Mouse (Mus musculus): Measurements from ENCODE around the gene Usp36. TPM values are rescaled to one million over a fixed set of nuclear protein-coding genes. Genes with fewer than 3 reads are reported as not detected.

The Usp36 gene
- polyA plus RNA-seq (2012; rRNA removed): 10.8 and 11.5 TPM in 2 replicates

GRCm38 (mm10) chr11:118289999-118290889 lies at the start of gene Usp36:
Gene Usp36, minus strand, starts transcription at chr11:118290244.
- no peaks in the 10 kb centered on the region for H3K27me3 ChIP-seq (ENCODE audit: control insufficient read depth, insufficient read depth, low read length)
- peak within 1 kb of the TSS; percentile 81 for H3K4me3 ChIP-seq (ENCODE audit: low read depth, low read length)
- TF ChIP-seq CTCF (IDR thresholded peaks at IDR 0.05; ENCODE audit: extremely low read depth, insufficient read length, insufficient replicate concordance, low read depth, low read length) (0 out of 2 replicates have a peak, but pooled peaks have one; percentile 17), POLR2A (IDR thresholded peaks at IDR 0.05; ENCODE audit: low read depth, low read length) (peak; percentile 83)
- H3K36me3 ChIP-seq (ENCODE audit: control insufficient read depth, insufficient read depth, low read length): peaks cover 13% of the 10 kb centered on the region
- H3K27ac ChIP-seq (ENCODE audit: insufficient read depth, low read depth, low read length): peak within 1 kb of the TSS; percentile 77
- WGBS: 1% methylated on average over 68 of the region's 68 CpGs
- peaks cover 9% of the 10 kb centered on the region; the same call in 1 of the 2 replicates for H3K4me1 ChIP-seq (ENCODE audit: control insufficient read depth, insufficient read depth, insufficient read length, low read length)

GRCm38 (mm10) chr11:118337491-118338168 lies 47.6 kb upstream of the Usp36 start:
- TF ChIP-seq CTCF (IDR thresholded peaks at IDR 0.05; ENCODE audit: extremely low read depth, insufficient read length, insufficient replicate concordance, low read depth, low read length): no peak
- TF ChIP-seq POLR2A (IDR thresholded peaks at IDR 0.05; ENCODE audit: low read depth, low read length): no peak
- Histone ChIP-seq H3K27ac (ENCODE audit: insufficient read depth, low read depth, low read length) (no peak overlapping the region), H3K36me3 (ENCODE audit: control insufficient read depth, insufficient read depth, low read length) (no peaks in the 10 kb centered on the region), H3K4me3 (ENCODE audit: low read depth, low read length) (no peak overlapping the region), H3K27me3 (ENCODE audit: control insufficient read depth, insufficient read depth, low read length) (no peaks in the 10 kb centered on the region), H3K4me1 (ENCODE audit: control insufficient read depth, insufficient read depth, insufficient read length, low read length) (no peaks in the 10 kb centered on the region)
- 40% methylated on average over 8 of the region's 8 CpGs for WGBS

GRCm38 (mm10) chr11:118333431-118333830 lies 43.4 kb upstream of the Usp36 start:
- TF ChIP-seq CTCF (IDR thresholded peaks at IDR 0.05; ENCODE audit: extremely low read depth, insufficient read length, insufficient replicate concordance, low read depth, low read length) (no peak), POLR2A (IDR thresholded peaks at IDR 0.05; ENCODE audit: low read depth, low read length) (no peak)
- Histone ChIP-seq H3K27ac (ENCODE audit: insufficient read depth, low read depth, low read length) (no peak overlapping the region), H3K4me1 (ENCODE audit: control insufficient read depth, insufficient read depth, insufficient read length, low read length) (no peaks in the 10 kb centered on the region), H3K4me3 (ENCODE audit: low read depth, low read length) (no peak overlapping the region), H3K27me3 (ENCODE audit: control insufficient read depth, insufficient read depth, low read length) (no peaks in the 10 kb centered on the region), H3K36me3 (ENCODE audit: control insufficient read depth, insufficient read depth, low read length) (no peaks in the 10 kb centered on the region)
- WGBS: 85% methylated on average over 17 of the region's 17 CpGs

GRCm38 (mm10) chr11:118332376-118332775 lies 42.3 kb upstream of the Usp36 start:
- Histone ChIP-seq H3K27ac (ENCODE audit: insufficient read depth, low read depth, low read length) (no peak overlapping the region), H3K4me3 (ENCODE audit: low read depth, low read length) (no peak overlapping the region), H3K36me3 (ENCODE audit: control insufficient read depth, insufficient read depth, low read length) (no peaks in the 10 kb centered on the region), H3K4me1 (ENCODE audit: control insufficient read depth, insufficient read depth, insufficient read length, low read length) (no peaks in the 10 kb centered on the region), H3K27me3 (ENCODE audit: control insufficient read depth, insufficient read depth, low read length) (no peaks in the 10 kb centered on the region)
- WGBS: 81% methylated on average over 11 of the region's 11 CpGs
- TF ChIP-seq POLR2A (IDR thresholded peaks at IDR 0.05; ENCODE audit: low read depth, low read length): no peak
- no peak for TF ChIP-seq CTCF (IDR thresholded peaks at IDR 0.05; ENCODE audit: extremely low read depth, insufficient read length, insufficient replicate concordance, low read depth, low read length)

DNA sequence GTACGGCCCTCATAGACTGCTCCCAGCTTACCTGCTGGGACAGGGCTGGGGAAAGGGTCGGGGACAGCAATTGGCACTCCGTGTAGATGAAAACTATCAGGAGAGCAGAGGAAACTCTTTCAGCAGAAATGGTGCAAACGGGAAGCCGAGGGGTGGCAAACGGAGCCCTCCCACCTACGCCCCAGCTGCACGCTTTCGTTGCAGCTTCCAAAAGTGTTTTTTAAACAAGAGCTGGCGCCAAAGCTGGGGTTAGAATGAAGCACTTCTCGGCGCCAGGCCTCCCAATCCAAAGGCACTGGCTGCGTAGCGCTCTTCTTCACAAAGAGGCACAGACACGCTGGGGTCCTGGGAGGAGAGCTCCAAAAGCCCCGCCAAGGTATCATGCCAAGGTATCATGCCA lies 40.7 kb upstream of the Usp36 start:
- Histone ChIP-seq H3K27me3 (ENCODE audit: control insufficient read depth, insufficient read depth, low read length) (no peaks in the 10 kb centered on the region), H3K4me3 (ENCODE audit: low read depth, low read length) (no peak overlapping the region), H3K4me1 (ENCODE audit: control insufficient read depth, insufficient read depth, insufficient read length, low read length) (peaks cover 3% of the 10 kb centered on the region; the same call in 1 of the 2 replicates), H3K36me3 (ENCODE audit: control insufficient read depth, insufficient read depth, low read length) (no peaks in the 10 kb centered on the region), H3K27ac (ENCODE audit: insufficient read depth, low read depth, low read length) (no peak overlapping the region)
- TF ChIP-seq CTCF (IDR thresholded peaks at IDR 0.05; ENCODE audit: extremely low read depth, insufficient read length, insufficient replicate concordance, low read depth, low read length) (no peak), POLR2A (IDR thresholded peaks at IDR 0.05; ENCODE audit: low read depth, low read length) (no peak)
- 92% methylated on average over 16 of the region's 16 CpGs for WGBS

DNA sequence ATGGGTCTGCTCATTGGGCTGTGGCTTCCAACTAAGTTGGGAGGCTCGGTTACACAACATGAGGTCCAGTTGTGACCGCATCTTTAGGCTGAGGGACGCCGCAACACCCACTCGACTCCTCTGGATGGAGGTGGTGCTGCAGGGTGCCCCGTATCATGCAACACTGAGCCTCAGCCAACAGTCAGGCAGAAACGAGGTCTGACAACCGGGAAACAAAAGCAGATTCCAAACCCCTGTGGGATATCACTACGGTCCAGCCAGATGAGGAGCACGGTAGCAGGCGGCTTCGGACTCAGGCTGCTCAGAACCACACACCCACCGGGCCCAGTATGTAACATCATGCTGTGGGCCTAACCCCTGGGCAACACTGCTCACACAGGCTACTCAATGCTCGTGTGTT lies 40.3 kb upstream of the Usp36 start:
- H3K36me3 ChIP-seq (ENCODE audit: control insufficient read depth, insufficient read depth, low read length): no peaks in the 10 kb centered on the region
- 91% methylated on average over 14 of the region's 14 CpGs for WGBS
- H3K27me3 ChIP-seq (ENCODE audit: control insufficient read depth, insufficient read depth, low read length): no peaks in the 10 kb centered on the region
- no peak overlapping the region for H3K4me3 ChIP-seq (ENCODE audit: low read depth, low read length)
- TF ChIP-seq POLR2A (IDR thresholded peaks at IDR 0.05; ENCODE audit: low read depth, low read length): no peak
- TF ChIP-seq CTCF (IDR thresholded peaks at IDR 0.05; ENCODE audit: extremely low read depth, insufficient read length, insufficient replicate concordance, low read depth, low read length): no peak
- no peak overlapping the region for H3K27ac ChIP-seq (ENCODE audit: insufficient read depth, low read depth, low read length)
- H3K4me1 ChIP-seq (ENCODE audit: control insufficient read depth, insufficient read depth, insufficient read length, low read length): peaks cover 3% of the 10 kb centered on the region; the same call in 1 of the 2 replicates

GRCm38 (mm10) chr11:118328947-118329346 lies 38.9 kb upstream of the Usp36 start:
- 86% methylated on average over 5 of the region's 5 CpGs for WGBS
- Histone ChIP-seq H3K4me1 (ENCODE audit: control insufficient read depth, insufficient read depth, insufficient read length, low read length) (peaks cover 3% of the 10 kb centered on the region; the same call in 1 of the 2 replicates), H3K27ac (ENCODE audit: insufficient read depth, low read depth, low read length) (no peak overlapping the region), H3K36me3 (ENCODE audit: control insufficient read depth, insufficient read depth, low read length) (no peaks in the 10 kb centered on the region), H3K27me3 (ENCODE audit: control insufficient read depth, insufficient read depth, low read length) (no peaks in the 10 kb centered on the region), H3K4me3 (ENCODE audit: low read depth, low read length) (no peak overlapping the region)
- TF ChIP-seq POLR2A (IDR thresholded peaks at IDR 0.05; ENCODE audit: low read depth, low read length): no peak
- no peak for TF ChIP-seq CTCF (IDR thresholded peaks at IDR 0.05; ENCODE audit: extremely low read depth, insufficient read length, insufficient replicate concordance, low read depth, low read length)

Data from small intestine, adult 2 months (tissue).